Mouse (Mus musculus) monocyte, adult 5-6 weeks (primary cell): ENCODE measurements around the gene Magt1. TPM values are rescaled to one million over a fixed set of nuclear protein-coding genes. Genes with fewer than 3 reads are reported as not detected.
"Not testable (repeated sequence)": the region's sequence is repeated elsewhere in the genome, so short reads cannot be mapped to it uniquely, and the experiment has no call there.

Experiments used
- ATAC-seq: fragments of 153-309, 156-312 bp; replicated peaks from 2 replicates; pipeline ENCODE4 v1.8.0; 2017; ENCODE audit warnings: mild to moderate bottlenecking; ENCODE audit not compliant: low TSS enrichment, insufficient number of reproducible peaks, severe bottlenecking, poor library complexity, low FRiP score
- total RNA-seq: library from RNA; stranded (forward); fragments of 200-1000, 200-491, 200-594 nt; gene quantifications from 3 replicates; pipeline ENCODE4 v1.2.3, GENCODE M21; 2017

The Magt1 gene
- total RNA-seq, 1 experiment from 2014 or later, result 91.2 TPM

DNA sequence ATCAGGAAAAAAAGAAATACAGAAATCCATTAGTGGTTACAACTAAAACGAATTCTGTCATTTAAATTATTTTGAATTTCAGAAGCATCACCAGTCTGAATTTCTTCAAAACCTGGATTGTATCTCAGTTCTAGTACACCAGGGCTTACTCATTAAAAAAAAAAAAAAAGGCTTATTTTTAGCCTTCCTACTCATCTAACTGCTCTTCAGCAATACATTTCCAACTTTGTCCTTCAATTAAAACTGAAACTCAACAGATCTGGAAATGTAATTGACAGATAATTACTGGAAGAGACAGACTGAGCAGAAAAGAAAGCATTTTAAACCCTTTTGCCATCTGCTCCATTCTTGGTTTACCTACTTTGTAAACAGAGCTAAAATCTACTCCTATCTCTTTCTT, 10.1 kb downstream of the Magt1 start:
- ATAC-seq, result no peak

DNA sequence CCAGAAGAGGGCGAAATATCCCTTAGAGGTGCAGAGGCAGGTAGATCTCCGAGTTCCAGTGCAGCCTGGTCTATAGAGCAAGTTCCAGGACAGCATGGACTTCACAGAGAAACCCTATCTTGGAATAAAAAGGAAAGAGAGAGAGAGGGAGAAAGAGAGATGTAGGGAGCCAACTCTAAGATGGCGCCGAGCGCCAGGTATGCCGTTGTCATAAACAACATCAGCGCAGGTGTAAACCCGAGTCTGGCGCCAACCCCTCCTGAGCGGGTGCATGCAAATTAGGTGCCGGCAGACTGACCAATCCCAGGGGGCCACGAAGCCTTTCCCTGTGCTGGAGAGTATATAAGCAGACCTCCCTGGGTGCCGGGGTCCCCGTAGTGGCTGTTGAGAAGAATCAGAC, 54.6 kb downstream of the Magt1 start:
- ATAC-seq, result not testable (repeated sequence)

DNA sequence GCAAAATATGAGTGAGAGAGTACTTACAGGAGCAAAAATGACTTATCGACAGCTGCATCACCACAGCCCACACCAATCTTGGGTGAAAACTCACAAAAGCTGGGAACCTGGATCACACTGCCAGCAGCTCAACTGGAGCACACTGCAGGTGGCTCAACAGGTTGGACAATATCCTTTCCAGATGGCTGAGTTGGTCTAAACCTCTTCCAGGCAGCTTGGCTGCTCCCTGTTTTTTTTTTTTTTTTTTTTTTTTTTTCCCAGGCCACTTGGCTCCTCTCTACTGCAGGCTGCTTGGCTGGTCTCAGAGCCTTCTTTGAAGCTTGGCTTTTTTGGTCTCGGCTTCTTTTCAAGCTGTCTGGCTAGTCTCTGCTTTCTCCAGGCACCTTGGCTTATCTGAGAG, 57.7 kb downstream of the Magt1 start:
- no peak for ATAC-seq

DNA sequence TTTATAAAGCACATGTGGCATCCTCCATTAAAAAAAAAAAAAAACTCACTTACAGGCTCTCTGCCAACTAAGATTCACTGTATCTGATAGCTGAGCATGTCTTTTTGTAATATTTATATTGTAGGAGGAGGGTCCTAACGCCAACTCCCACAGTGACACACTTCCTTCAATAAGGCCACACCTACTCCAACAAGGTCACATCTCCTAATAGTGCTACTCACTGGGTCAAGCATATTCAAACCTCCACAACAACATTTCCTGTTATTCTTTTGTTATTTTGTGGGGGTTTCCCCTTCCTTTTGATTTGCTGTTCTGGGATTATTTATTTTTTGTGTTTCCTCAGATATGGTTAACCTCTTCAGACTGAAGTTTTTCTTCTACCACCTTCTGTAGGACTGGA, 65.3 kb downstream of the Magt1 start:
- no peak for ATAC-seq

DNA sequence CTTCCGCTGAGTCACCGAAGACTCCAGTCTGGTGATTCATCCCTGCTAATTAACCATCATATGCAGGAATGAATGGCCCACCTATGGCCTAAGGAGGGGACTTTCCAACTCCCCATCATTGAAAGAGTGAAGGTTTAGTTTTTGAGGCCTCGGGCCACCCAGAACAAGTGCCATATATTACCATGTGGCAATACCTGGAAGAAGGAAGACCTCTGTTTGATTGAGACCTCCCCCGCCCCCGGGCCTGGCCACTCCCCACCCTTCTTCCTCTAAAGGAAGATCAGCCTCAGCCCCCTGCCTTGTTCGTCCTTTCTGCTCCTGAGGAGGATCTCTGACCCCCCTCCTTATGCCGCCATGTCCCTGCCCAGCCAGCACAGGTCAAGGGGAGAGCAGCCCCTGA, 72.5 kb downstream of the Magt1 start:
- ATAC-seq, result no peak

DNA sequence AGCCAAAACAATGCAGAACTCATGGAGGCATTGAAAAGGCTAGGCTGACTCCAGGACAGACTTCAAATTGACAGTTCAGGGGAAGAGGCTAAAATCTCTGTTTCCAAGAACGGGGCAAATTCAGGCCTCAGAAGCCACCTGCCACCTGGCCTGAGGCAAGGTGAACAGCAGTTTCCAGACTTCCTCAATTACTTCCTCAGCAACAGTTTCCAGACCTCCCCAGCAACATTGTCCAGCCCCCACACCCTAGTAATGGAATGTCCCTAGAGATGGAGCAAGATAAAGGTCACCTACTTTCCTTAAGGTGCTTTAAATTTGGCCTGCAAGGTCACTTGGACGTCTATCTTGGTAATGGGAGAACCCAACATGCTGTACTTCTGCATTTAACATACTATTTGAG, 74.0 kb downstream of the Magt1 start:
- no peak for ATAC-seq

DNA sequence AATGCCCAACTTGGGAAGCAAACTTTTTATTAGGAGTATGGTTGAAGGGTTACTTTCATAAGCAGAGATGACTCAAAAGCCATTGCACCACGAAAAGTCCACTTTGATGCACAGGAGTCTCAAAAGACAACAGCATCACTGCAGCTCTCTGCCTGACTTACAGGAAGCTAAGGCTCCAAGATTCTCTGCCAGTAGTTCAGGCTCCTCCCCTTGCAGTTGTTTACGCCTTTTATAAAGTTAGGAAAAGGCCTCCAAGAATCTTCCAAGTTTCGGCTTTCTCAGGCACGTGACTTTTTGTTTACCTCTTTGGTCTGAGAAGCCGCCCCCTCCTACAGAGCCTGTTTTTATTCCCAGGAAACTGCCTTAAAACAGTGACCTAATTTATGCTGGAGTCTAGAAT, 77.4 kb downstream of the Magt1 start:
- ATAC-seq, result no peak

DNA sequence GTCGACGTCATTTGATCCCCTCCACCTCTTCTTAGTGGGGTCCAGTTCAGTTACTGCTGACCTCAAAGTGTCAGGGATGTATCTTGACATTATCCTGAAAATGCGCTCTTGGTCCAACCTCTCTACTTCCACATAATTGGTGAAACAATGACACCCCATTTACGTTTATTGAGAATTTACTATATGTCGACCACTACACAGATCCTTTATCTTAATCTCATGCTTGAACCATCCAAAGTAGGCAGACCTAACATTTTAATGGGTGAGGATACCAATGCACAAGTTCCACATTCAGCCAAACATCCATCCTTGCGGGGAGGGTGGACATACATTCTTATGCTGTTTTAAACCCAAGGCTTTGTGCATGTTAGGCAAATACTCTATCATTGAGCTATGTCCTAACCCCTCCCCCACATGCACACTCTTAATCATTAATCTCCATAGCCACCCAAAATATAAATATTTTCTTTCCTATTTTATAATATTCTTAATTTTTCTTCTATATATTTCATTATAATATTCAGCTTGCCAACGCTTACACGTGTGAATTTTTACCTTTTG, 82.1 kb downstream of the Magt1 start:
- ATAC-seq, result no peak

DNA sequence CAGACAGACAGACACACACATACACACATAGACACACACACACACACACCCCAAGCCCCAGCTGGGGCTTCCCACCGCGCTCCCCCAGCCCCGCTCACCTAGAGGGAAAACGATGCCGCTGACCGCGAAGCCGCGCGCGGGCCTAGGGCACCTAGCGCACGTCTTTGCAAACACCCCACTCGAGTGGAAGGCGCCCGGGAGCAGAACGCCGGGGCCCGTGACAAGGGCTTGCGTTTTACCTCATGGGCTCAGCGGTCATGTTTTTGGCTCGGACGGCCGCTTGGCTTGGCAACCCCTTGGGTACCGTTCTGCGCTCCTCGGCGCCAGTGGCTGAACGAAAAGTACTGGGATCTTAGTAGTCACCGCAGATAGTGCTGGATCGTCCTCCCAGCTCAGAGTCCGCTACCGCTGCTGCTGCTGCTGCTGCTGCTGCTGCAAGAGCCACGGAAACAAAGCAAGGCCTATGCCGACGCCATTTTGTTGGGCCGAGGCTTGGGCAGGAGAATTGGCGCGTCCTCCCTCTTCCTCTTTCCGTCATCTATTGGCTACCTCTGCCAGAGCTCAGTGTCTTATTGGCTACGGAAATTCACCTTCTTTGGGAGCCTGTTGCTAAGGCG, 82.7 kb downstream of the Magt1 start, which contains the start of gene Atrx:
Gene Atrx (minus strand): TSS at position 543 of the 617 bp plus-strand sequence.
- ATAC-seq, result peak; percentile 98

DNA sequence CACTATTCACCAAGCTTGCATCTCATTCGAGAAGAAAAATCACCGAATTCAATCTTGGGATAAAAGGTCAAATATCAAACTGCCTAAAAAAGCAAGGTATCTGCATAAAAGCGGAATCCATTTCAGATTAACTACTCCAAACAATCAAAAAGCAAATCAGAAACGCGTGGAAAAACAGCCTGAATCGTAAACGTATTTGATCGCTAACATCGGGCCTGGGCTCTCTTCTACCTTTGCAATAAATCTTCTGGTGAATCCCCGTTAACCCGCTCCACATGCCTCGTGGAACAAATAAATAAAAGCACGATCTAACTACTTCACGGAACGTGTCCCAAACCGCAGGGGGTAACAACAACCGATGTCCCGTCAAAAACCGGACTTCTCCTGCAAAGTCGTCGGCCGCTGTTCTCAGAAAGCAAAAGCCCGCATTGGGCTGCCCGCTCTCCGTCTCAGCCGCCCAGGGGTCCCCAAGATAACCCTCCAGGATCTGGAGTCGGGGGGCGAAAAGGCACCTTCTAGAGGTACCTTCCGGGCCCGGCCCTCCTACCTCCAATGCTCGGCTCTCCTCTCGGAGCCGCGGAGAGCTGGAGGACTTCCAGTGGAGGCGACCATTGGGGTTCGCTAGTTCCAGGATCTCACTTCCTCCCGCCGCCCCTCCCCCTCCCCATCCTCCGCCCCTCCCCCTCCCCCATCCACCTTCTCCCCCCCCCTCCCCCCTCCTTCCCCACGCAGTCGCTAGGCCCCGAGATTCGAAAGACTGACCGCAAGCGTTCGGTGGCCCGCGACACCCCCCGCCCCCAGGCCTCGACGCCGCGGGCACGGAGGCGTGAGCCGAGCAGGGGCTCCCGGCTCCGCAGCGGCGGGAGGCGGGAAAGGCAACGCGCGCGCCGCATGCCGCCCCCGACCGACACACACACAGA, 83.5 kb downstream of the Magt1 start:
- 0 out of 2 replicates have a peak, but pooled peaks have one; percentile 19 for ATAC-seq

DNA sequence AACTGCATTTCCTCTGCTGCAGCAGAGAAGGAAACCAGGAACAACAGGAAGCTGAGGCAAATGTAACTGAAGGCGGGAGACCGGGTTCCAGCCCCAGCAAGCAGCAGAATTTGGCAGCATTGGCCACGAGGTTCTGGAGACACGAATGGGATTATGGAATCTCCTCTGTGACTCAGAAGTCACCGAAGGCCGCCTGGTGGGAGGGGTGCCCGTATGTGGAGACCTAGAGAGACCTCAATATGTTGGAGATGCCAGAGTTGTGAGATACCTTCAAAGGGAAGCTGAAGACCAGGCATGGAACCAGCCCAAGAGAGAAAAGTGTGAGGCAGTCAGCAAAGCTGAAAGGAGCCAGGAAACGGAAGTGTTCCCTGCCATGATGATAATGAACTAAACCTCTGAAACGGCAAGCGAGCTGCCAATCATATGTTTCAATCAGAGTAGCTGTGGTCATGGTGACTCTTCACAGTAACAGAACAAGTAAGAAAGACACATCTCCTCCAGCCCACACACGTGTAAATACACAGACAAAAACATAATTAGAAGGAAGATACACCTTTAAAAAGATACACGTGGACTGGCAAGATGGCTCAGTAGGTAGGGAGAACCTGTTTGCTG, 85.5 kb downstream of the Magt1 start:
- no peak; the same call in 1 of the 2 replicates for ATAC-seq

DNA sequence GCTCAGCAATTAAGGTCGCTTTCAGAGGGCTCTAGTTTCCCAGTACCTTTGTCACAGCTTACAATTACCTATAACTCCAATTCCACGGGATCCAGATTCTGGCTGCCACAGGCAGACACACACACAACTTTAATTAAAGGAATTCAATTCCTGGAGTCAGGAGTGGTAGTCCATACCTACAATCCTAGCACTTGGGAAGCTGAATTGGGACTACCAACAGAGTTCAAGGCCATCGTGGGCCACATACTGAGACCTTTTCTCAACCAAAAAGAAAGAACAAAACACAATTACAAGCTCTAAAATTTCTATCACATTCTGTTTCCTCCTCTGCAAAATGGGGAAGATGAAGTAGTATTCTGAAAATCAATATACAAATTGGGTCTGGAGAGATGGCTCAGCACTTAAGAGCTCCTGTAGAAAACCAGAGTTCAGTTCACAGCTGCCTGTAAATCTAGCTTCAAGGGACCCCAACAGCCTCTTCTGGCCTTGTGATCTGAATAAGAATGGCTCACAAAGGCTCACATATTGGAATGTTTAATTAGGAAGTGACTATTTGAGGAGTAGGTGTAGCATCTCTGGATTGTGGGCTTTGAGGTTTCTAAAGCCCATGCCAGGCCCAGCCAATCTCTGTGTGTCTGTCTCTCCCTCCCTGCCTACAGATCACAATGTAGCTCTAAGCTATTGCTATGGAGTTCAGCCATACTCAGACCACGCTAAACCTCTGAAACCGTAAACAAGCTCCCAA, 87.2 kb downstream of the Magt1 start:
- ATAC-seq, result no peak

DNA sequence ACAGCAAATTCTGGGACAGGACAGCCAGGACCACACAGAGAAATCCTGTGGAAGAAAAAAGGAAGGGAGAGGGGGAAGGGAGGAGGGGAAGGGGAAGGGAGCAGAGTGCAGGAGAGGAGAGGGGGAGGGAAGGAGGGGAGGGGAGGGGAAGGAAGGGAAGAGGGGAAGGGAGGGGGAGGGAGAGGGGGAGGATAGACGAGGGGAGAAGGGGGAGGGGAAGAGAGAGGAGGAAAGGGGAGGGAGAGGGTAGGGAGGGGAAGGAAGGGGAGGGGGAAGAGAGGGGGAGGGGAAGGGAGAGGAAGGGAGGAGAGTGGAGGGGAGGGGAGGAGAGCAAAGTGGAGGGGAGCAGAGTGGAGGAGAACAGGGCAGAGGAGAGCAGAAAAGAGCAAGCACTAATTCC, 87.8 kb downstream of the Magt1 start:
- no peak for ATAC-seq

DNA sequence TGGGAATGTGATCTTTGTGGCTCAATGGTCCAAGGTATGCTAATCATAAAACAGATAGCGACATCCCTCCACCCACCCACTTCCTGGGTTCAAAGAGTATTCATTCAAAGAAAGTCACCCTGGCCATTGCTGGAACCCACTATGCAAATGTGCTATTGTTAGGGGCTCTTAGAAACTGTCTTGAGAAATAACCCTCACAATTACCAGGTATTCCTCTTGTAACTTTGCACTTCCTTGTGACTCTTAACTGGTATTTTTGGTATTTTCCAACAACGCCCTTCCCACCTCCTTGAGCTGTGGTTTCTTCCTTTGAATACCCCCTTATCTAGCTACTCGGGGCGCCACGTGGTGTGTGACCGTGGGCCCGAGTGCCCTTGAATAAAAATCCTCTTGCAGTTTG, 88.7 kb downstream of the Magt1 start:
- ATAC-seq, result not testable (repeated sequence)

DNA sequence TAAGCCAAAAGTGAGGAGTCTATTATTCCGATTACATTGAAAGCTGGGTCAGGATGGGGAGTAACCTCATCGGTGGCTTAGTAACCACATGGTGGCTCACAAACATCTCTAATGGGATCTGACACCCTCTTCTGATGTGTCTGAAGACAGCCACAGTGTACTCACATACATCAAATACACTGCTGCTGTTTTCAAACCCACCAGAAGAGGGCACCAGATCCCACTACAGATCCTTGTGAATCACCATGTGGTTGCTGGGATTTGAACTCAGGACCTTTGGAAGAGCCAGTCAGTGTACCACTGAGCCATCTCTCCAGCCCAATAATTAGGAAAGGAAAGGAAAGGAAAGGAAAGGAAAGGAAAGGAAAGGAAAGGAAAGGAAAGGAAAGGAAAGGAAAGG, 90.3 kb downstream of the Magt1 start:
- no peak for ATAC-seq
